Mouse (Mus musculus): Measurements from ENCODE around the gene Cdh23. TPM values are rescaled to one million over a fixed set of nuclear protein-coding genes. Genes with fewer than 3 reads are reported as not detected.

The Cdh23 gene
- polyA plus RNA-seq, 1 experiment = 4.6 TPM

GRCm38 (mm10) chr10:60498538-60498937, 197.8 kb downstream of the Cdh23 start:
- no peak for DNase-seq (ENCODE audit: extremely low spot score in 1 of 2, low spot score in 1 of 2)

DNA sequence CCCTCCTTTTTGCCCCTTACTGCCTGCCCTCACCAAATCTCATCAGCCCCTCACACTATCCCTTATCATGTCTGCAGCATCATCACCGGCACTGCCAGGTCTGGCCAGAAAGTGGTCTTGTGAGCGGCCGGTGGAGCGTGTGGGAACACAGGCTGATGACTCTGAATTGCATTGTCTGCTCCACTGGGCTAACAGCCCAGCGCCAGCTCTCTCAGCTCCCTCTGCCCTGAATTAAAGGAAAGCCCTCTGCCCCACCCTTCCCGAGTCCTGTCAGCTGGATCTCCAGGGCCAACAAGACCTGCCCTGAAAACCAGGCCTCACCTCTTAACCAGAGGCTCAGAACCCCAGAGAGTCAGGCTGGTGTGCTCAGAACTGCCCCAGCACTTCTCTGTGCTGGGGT, 201.2 kb downstream of the Cdh23 start:
- DNase-seq (ENCODE audit: extremely low spot score in 1 of 2, low spot score in 1 of 2) = no peak

DNA sequence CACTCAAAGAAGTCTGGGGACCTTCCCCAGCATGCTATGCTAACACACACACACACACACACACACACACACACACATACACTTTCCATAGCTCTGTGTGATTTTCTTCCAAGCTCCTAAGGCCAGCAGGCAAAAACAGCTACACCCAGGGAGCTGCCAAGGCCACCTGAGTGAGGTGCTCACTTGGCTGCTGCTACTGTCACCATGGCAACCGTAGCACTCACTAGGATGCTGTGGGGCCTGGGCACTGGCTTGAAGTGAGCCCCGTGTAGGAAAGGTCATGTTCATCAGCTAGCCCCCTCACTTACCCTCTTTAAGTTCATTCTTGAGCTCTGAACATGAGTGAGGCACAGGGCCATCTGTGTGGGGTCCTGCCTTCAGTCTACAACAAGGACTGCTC, 204.8 kb downstream of the Cdh23 start:
- no peak for DNase-seq (ENCODE audit: extremely low spot score in 1 of 2, low spot score in 1 of 2)

DNA sequence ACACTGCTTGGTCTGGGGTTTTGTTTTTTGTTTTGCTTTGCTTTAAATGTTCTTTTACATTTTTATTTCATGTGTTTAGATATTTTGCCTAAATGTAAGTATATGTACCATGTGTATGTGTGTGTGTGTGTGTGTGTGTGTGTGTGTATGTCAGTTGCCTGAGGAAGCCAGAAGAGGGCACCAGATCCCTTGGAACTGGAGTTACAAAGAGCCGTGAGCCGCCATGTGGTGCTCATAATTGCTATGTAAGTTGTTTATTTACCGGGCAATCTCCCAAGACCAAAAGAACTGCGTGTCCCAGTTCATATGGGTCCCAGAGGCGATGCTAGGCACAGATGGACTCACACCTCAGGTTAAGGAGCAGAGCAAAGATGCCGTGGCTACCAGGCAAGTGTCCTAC, 214.9 kb downstream of the Cdh23 start:
- no peak for DNase-seq (ENCODE audit: extremely low spot score in 1 of 2, low spot score in 1 of 2)

- DNase-seq (ENCODE audit: extremely low spot score in 1 of 2, low spot score in 1 of 2) = no peak
Measured at GRCm38 (mm10) chr10:60474549-60474948, 221.7 kb downstream of the Cdh23 start.

DNA sequence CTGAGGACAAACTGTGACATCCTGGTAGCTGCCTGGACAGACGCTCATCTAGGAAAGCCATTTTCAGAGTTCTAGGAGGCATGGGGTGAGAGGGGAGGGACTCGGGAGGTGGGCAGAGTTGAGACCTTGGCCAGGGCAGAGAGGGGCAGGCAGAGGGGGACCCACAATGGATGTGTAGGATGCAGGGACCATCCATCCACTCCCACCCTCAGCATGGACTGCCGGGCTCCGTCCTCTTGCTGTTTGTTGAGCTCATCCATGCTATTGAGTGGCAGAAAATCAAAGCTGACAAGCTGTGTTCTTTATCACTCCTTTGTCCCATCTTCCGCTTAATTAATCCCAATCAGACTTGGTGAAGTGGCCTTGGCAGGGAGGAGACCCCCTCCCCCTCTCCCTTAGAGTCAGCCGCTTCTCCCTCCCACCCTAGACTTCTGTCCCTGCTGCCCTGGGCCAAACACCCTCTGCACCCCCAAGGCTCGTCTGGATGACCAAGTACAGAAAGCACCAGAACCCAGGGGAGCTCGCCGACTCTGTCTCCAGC, 222.4 kb downstream of the Cdh23 start:
- no peak for DNase-seq (ENCODE audit: extremely low spot score in 1 of 2, low spot score in 1 of 2)

DNA sequence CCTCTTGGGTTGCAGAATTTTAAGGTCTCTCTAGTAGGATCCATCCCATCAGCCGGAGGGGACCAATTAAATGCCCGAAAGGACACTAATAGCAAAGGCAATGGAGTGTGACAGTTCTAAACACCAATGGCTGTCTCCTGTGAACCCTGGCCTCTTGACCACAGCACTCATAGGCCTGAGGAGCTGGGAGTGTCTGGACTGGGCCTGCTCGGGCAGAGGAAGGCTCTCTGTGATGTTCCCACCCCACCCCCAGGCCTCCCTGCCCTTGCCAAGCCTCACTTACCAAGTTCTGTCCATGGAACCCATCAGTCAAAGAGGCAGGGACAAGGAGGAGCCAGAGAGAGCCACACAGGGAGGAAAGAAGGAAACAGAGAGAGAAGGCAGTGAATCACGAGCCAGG, 228.5 kb downstream of the Cdh23 start:
- DNase-seq (ENCODE audit: extremely low spot score in 1 of 2, low spot score in 1 of 2) = no peak

DNA sequence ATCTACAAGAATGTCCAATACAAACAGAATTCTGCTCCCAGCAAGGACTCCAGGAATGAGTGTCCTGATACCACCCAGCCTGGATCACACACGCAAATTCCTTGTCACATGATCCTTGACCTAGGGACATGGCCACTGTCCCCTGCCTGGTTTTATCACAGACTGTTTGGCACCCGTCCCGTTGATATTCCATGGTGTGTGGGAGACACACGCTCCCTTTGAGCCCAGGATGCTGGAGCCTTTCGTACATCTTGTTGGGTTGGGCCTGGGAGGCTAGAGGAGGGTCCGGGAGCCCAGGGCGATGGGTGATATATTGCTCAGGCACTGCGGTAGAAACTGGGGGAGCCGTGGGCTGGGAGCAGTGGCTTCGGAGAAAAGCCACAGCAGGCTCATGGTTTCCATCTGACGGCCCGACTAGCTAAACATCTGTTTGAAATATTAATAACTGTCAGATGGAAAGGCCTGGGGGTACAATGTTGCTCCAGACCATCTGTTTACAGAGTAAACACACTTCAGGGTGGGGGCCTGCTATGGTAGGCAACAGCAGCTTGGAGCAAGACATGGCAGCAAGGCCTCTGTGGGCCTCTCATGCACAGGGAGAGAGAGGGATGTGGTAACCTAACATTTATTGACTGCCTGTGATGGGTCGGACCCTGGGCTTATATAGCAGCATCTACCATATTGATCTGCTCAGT, 232.2 kb downstream of the Cdh23 start:
- no peak for DNase-seq (ENCODE audit: extremely low spot score in 1 of 2, low spot score in 1 of 2)

DNA sequence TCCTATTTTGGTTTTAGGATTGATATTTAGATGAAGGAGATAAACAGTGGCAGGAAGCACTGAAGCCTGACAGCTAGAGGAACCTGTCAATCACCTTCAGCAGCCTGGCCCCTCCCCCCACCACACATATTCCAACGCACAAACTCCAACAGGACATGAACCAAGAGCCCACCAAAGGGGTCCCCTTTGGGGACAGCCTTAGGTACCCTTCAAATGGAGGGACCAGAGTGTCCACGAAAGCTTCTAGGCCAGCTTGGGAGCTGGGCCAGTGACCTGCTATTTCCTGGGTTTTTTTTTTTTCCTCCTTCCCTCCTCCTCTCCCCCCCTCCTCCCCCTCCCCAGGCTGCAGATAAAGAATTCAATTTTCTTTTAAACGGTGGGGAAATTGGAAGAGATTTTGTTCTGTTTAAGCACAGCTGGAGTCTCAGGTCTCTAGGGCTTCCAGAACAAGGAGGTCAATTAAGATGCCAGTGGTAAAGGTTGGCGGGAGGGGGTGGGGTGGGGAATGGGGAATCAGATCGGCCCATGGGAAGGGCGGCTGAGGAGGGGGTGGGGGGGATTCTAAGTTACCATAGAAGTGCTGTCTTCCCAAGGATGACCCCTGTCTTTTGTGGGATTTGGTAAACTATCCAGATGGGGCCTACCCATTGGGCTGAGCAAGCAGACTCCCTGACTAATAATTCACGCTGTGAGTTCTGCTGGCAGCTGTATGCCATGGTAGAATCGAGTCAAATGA, 239.5 kb downstream of the Cdh23 start:
- DNase-seq (ENCODE audit: extremely low spot score in 1 of 2, low spot score in 1 of 2) = no peak

- no peak for DNase-seq (ENCODE audit: extremely low spot score in 1 of 2, low spot score in 1 of 2)
Measured at GRCm38 (mm10) chr10:60455193-60455592, 241.1 kb downstream of the Cdh23 start.

DNA sequence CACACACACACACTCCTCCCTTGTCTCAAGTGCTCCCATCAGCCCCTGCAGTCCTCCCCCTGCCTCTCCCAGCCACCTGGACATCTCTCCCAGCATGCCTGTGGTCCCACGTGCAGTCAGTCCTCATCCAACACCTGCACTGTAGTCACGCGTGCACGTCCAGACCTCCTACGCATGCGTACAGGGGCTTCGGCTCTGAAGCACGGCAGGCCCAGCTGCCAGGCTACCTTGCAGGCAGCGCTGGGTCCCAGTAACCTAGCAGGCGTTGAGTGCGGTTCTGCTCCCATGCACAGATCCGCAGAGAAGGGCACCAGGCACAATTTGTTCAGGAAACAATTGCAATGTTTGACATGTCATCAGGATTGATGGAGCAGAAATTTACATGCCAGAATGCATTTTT, 249.1 kb downstream of the Cdh23 start:
- DNase-seq (ENCODE audit: extremely low spot score in 1 of 2, low spot score in 1 of 2) = peak in 1 of 2 experiments; percentile 3

- peak in 1 of 2 experiments; percentile 2 for DNase-seq (ENCODE audit: extremely low spot score in 1 of 2, low spot score in 1 of 2)
Measured at GRCm38 (mm10) chr10:60445031-60445593, 251.2 kb downstream of the Cdh23 start.

DNA sequence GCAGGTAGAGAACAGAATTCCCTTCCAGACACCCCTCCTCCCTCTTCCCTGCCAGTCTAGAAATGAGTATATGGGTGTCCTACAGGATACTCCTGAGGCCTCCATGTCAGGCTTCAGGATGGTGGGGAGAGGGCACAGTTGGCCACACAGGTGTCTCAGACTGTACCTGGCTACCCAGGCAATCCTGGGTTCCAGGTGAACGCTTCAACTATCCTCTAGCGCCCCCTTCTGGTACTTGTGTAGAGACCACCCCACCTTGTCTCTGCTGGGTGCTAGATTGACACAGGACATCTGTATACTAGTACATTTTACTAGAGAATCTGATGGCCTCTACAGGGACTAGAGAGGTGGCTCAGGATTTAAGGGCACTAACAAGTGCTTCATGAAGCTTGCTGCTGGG, 253.2 kb downstream of the Cdh23 start:
- DNase-seq (ENCODE audit: extremely low spot score in 1 of 2, low spot score in 1 of 2) = no peak

- DNase-seq (ENCODE audit: extremely low spot score in 1 of 2, low spot score in 1 of 2) = no peak
Measured at GRCm38 (mm10) chr10:60442321-60442720, 254.0 kb downstream of the Cdh23 start.

- DNase-seq (ENCODE audit: extremely low spot score in 1 of 2, low spot score in 1 of 2) = no peak
Measured at GRCm38 (mm10) chr10:60432679-60433078, 263.6 kb downstream of the Cdh23 start.

DNA sequence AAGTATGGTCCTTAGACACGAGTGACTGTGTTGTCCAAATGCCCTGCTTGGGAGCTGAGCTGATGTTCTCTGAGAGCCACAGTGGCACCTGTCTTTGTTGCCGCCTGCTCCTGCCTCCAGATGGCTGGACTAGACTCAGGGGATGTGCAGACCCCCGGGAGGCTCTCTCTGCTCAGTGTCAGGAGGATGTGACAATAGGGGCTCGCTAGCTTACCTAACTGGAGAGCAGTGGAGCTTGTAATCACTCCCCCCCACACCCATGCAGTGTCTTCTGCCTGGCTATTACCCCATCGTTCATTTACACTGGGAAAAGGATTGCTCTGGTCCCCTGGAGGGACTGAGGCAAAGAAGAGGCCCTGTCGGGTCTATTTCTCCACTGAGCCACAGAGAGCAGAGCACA, 265.7 kb downstream of the Cdh23 start:
- DNase-seq (ENCODE audit: extremely low spot score in 1 of 2, low spot score in 1 of 2) = no peak

GRCm38 (mm10) chr10:60430001-60430400, 266.3 kb downstream of the Cdh23 start:
- no peak for DNase-seq (ENCODE audit: extremely low spot score in 1 of 2, low spot score in 1 of 2)

GRCm38 (mm10) chr10:60422756-60423155, 273.5 kb downstream of the Cdh23 start:
- DNase-seq (ENCODE audit: extremely low spot score in 1 of 2, low spot score in 1 of 2) = no peak

DNA sequence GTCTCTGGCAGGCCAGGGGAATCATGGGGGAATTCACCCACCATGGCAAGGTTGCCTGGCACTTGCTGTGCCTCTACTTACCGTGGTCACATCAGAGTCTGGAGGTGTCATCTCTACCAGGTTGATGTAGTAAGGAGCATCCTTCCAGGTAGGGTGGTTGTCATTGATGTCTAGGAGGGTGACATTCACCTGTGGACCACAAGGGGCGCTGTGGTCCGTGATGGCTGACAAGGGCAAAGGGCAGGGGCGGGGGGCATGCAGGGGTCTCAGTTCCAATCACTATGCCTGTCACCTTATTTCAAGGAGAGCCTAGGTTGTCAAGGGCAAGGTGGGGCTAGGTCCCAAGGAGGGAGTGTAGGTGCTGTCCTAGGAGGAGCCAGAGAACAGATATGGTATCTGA, 276.7 kb downstream of the Cdh23 start:
- no peak for DNase-seq (ENCODE audit: extremely low spot score in 1 of 2, low spot score in 1 of 2)

DNA sequence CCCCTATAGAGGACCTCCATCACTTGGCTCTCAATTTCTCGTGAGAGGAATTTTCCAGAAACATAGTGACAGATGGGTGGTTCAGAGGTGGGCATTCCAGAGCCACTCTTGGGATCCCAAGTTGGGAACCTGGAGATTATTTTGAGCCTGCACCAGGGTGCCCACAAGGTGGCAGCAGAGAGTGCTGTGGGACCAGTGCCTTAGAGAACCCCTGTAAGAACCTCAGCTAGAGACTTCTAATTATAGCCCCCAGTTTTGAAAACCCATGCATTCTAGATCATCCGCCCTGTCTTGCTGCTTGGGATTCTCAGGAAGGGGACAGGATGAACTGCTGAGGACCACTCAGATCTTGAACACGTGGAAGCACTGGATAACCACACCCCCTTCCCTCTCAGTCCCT, 278.2 kb downstream of the Cdh23 start:
- peak; percentile 26 to 88 for DNase-seq (ENCODE audit: extremely low spot score in 1 of 2, low spot score in 1 of 2)

DNA sequence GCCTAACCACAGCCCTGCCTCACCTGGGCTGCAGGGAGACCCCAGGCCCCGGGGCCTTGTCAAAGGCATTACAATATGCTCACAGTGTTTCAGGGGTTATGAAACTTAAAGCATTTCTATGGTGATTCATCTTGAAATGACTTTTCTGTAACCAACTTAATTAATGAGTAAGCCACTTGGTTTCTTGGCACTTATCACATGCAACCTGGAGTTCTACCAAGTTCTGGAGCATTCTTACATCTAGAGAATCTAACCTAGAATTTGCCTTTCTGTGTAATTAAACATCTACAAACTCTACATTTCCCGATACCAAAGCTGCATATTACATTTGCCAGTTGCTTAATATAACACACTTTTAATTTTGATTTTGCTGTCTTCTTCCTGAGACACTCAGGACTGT, 279.2 kb downstream of the Cdh23 start:
- DNase-seq (ENCODE audit: extremely low spot score in 1 of 2, low spot score in 1 of 2) = no peak

GRCm38 (mm10) chr10:60413756-60414155, 282.5 kb downstream of the Cdh23 start:
- no peak for DNase-seq (ENCODE audit: extremely low spot score in 1 of 2, low spot score in 1 of 2)

All from frontal cortex, adult 2 months (tissue).